Mouse (Mus musculus) gastrocnemius, postnatal 10 days (tissue): ENCODE results near the gene Gbf1. TPM values are rescaled to one million over a fixed set of nuclear protein-coding genes. Genes with fewer than 3 reads are reported as not detected.
A peak's percentile ranks its signal among the peaks of the same experiment; 100 is the strongest.

Experiments
- DNase-seq: peaks from one replicate; pipeline ENCODE4 v3.0.0; 2021; ENCODE audit warnings: mixed read lengths
- total RNA-seq, 2 experiments: library from RNA; stranded (reverse); gene quantifications; 2 replicates each; pipeline ENCODE4 v1.2.3; 2021

Gbf1 gene
- total RNA-seq, 2 experiments from 2014 or later, result 54.9 to 62.5 TPM

GRCm38 (mm10) chr19:46315752-46316610 lies 163.7 kb downstream of the Gbf1 start:
- DNase-seq, result peak; percentile 4

- DNase-seq, result peak; percentile 3
These were observed 164.7 kb downstream of the Gbf1 start for GRCm38 (mm10) chr19:46316846-46317545.

GRCm38 (mm10) chr19:46317546-46317885 lies 165.2 kb downstream of the Gbf1 start:
- peak; percentile 16 for DNase-seq

GRCm38 (mm10) chr19:46318031-46318471 lies 165.7 kb downstream of the Gbf1 start:
- peak; percentile 45 for DNase-seq

GRCm38 (mm10) chr19:46318586-46319378 lies 166.5 kb downstream of the Gbf1 start:
- DNase-seq, result peak; percentile 58

- DNase-seq, result peak; percentile 1
These were observed 167.9 kb downstream of the Gbf1 start for GRCm38 (mm10) chr19:46320076-46320785.

GRCm38 (mm10) chr19:46321101-46321943 lies 169.0 kb downstream of the Gbf1 start:
- DNase-seq, result peak; percentile 2

GRCm38 (mm10) chr19:46322144-46322995 lies 170.1 kb downstream of the Gbf1 start:
- peak; percentile 4 for DNase-seq

GRCm38 (mm10) chr19:46322996-46323572 lies 170.8 kb downstream of the Gbf1 start:
- no peak for DNase-seq

- no peak for DNase-seq
These were observed 171.4 kb downstream of the Gbf1 start for GRCm38 (mm10) chr19:46323716-46324115.

GRCm38 (mm10) chr19:46324366-46324765 lies 172.1 kb downstream of the Gbf1 start:
- no peak for DNase-seq

- DNase-seq, result no peak
These were observed 172.6 kb downstream of the Gbf1 start for GRCm38 (mm10) chr19:46324918-46325317.

- DNase-seq, result no peak
These were observed 173.9 kb downstream of the Gbf1 start for GRCm38 (mm10) chr19:46326019-46326755.

- peak; percentile 58 for DNase-seq
These were observed 174.5 kb downstream of the Gbf1 start, which contains the start of gene Psd for GRCm38 (mm10) chr19:46326756-46327305. Gene Psd, minus strand, starts transcription at chr19:46327156.

GRCm38 (mm10) chr19:46327531-46328064 lies 175.3 kb downstream of the Gbf1 start:
- no peak for DNase-seq

GRCm38 (mm10) chr19:46328081-46329030 lies 176.0 kb downstream of the Gbf1 start, which contains the start of gene Fbxl15:
Gene Fbxl15, plus strand, starts transcription at chr19:46328184.
- peak; percentile 93 for DNase-seq
